Mouse (Mus musculus) kidney, adult 2 months (tissue): ENCODE results near the gene Sox6.

ENCODE experiments used
- CTCF ChIP-seq: fragments of 200-500 bp; conservative IDR thresholded peaks from 2 replicates; pipeline ENCODE4 v1.5.1; 2011; ENCODE audit warnings: low read depth, mild to moderate bottlenecking, control low read depth, low read length, moderate library complexity, mixed read lengths; ENCODE audit not compliant: insufficient read depth, insufficient read length
- POLR2A ChIP-seq: fragments of 200-500 bp; IDR thresholded peaks from one replicate; pipeline ENCODE4 v1.6.1; 2011; ENCODE audit warnings: low read depth, low read length, control low read depth

DNA sequence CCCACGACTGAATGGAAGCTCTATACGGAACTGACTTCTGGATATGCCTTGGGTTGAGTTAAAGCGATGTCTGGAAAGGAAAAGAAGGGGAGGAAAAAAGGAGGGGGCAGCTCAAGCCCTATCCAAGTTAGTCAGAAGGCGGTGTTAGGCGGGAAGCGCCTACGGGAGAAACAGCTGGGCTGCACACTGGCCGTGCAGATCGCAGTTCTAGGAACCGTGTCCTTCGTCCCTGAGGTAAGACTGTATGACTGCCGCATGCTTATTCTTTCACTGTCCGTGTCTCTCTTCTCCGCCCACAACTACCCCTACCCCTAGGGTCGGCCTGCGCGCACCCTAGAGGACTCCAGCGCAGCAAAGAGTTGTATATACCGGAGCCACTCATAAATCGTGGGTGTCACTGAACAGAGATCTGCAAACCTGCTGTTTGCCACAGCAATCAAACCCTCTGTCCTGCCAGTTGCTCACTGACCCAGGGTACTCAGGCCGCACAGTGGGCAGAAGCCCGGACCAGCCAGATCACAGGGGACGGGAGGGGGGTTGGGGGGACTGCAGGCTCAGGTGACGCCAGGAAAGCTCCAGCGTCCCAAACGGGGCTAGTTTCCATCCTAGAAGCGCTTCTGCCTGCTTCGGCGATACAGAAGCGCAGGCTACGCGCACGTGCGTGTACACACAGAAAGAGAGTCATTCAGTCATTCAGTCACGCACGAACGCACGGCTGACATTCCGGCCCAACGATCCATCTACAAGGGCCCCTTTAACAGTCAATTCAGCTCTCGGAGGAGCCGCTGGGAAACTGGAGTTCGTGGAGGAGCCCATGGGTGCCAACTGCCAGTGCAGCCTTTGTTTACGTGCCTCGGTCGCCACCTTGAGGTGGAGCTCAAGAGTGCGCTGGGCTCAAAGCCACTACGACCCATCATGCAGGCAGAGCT lies 1.2 kb upstream of the Sox6 start:
- TF ChIP-seq CTCF (peak; percentile 91), POLR2A (no peak)
